Mouse (Mus musculus): ENCODE results near the gene Eif3i.

Gene Eif3i

GRCm38 (mm10) chr4:129618786-129619691, 18.6 kb upstream of the Eif3i start, which contains the start of gene Iqcc:
Gene Iqcc (minus strand): TSS chr4:129619099.
- WGBS, result 4% methylated on average over 44 of the region's 44 CpGs

GRCm38 (mm10) chr4:129618031-129618430, 17.6 kb upstream of the Eif3i start:
- WGBS, result 92% methylated on average over 5 of the region's 5 CpGs

GRCm38 (mm10) chr4:129617121-129617641, 16.7 kb upstream of the Eif3i start:
- 94% methylated on average over 7 of the region's 7 CpGs for WGBS

- WGBS, result 75% methylated on average over 3 of the region's 3 CpGs
These were observed 16.2 kb upstream of the Eif3i start for GRCm38 (mm10) chr4:129616631-129617030.

DNA sequence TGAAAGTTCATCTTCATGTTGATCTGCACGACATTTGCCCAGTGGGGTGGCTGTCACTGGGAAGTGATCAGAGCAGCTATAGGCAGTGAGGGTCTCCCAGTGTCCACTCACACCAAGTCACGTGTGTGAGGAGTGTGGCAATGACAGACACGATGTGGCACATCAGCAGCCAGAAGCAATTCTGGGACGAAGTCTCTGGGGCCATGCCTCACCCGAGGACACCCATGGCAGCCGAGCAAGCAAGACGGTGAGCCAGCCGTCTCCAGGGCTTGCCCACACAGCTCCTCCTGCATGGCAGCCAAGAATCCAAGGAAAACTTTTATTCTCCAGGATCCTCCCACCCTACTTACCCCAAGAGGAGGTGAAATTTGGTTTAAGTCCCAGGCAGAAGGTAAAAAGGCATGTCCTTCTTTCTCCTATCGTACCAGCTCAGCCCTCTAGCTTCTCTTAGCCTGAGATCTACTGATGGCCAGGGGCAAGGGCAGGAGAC, 15.4 kb upstream of the Eif3i start:
- WGBS, result 51% methylated on average over 9 of the region's 9 CpGs

DNA sequence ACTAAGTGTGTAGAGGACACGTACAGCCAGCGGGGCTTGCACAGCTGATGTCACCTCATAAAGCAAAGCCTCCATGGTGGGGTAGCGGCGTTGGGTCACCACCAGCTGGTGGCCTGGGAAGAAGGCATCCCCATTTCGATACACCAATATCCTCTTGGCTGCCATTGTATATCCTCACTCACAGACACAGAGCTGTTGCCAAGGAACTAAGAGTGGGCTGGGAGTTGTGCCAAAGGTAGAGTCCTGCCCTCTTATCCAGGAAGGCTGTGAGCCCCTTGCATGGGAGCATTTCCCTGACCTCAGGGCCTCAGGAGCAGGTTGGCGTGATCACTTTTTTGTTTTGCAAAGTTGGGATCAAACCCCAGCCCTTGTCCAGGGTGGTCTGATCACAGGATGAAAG, 13.6 kb upstream of the Eif3i start, which contains the start of gene Dcdc2b:
Gene Dcdc2b (minus strand): TSS at position 165 of the 400 bp plus-strand sequence.
- 67% methylated on average over 6 of the region's 6 CpGs for WGBS

- 66% methylated on average over 4 of the region's 4 CpGs for WGBS
These were observed 10.0 kb upstream of the Eif3i start for GRCm38 (mm10) chr4:129610472-129610871.

GRCm38 (mm10) chr4:129610026-129610425, 9.6 kb upstream of the Eif3i start:
- WGBS, result 73% methylated on average over 4 of the region's 4 CpGs

DNA sequence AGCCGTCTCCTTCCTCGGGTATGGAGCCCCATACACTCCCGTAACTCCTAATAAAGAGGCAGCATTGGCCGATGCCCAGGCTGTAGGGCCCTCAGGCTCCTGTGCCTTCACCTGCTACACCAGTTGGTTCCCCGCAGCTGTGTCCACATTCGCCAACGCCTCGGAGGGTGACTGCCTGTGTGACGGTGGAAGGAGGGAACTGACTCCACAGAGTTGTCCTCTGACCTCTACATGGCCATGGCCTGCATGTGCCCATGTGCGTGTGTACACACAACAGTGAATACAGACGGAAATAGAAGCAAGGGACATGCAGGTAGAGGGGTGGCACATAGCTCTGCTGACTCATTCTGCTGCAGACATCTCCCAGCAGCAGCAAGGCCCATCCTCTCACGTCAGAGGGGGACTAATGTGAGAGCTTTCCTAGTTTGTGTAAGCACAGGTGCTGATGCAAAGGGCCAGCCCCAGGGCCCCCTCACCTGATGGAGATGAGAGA, 8.7 kb upstream of the Eif3i start:
- 71% methylated on average over 12 of the region's 12 CpGs for WGBS

DNA sequence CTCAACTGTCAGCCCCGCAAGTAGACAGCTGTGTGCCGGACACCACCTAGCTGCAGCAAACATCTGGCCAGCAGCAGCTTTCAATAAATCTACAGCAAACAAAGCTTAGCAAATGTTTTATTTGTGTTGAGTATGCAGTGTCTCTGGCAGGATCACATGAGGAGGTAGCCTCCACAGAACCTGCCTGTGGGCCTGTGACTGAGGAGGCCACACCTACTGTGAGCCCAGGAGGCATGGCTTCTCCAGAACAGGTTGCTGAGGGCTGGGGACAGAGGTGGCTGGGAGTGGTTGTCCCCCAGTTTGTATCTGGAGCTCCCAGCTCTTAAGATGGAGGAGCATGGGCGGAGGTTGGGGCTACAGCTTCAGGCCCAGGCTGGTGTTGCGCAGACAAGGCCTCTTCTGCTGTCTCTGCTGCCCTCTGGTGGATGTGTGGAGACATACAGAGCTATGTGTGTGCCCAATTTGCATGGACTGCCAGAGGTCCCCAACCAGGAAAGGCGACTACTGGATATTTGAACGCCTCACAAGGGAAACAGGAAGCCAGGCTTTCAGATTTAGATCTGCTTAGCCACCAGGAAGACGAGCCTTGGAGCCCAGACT, 8.1 kb upstream of the Eif3i start:
- WGBS, result 29% methylated on average over 7 of the region's 7 CpGs

GRCm38 (mm10) chr4:129588865-129589264, 11.6 kb downstream of the Eif3i start:
- 73% methylated on average over 4 of the region's 4 CpGs for WGBS

- 61% methylated on average over 1 of the region's 1 CpGs for WGBS
These were observed 13.5 kb downstream of the Eif3i start for GRCm38 (mm10) chr4:129586943-129587342.

GRCm38 (mm10) chr4:129585773-129586172, 14.7 kb downstream of the Eif3i start:
- 91% methylated on average over 9 of the region's 9 CpGs for WGBS

DNA sequence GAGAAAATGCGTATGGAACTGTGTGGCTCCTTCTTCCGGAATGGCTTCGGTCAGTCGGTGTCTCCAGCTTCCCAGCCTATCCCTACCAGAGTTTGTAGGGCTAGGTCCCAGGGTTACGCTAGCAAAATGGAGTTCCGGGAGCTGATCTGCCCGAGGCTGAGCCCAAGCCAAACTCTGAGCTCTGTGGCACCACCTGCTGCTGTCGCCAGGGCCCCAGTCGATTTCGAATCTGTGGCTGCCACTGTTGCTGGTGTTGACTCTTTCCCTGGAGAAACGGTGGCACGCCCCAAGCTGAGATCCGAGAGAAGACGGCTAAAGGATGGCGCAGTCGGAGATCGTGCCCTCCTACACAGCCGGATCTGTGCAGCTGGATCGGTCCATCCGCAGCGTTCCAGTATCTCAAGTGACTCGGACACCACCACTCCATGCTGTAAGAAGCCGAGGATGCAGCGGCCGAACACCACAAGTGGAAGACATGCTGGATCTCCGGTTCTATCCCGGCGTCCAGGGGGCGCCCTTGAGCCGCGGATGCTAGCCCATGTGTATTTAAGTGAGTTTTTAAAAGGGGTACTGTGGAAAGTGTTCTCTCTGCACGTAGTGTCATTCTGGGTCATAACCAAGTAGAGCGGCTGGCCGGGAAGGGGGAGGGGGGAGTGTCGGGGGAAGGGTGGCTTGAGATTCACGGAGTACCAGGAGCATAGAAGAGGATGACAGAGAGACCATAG, 15.4 kb downstream of the Eif3i start:
- 2% methylated on average over 36 of the region's 36 CpGs for WGBS

DNA sequence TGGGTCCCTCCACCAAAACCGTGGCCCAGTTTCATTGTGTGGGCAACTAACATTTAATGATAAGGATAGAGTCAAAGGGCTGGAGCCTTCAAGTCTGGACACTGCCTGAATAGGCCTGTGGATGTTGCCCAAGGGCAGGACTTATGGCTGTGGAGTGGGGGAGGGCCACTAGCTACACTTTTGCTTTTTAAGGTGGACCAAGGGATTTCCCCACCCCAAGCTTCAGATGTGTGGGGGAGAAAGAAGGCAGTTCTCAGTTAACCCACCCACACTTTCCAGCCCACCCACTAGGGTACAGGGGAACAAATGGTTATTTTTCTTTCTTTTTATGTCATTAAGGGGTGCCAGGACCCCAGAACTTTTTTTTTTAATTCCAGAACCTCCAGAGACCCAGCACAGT, 16.1 kb downstream of the Eif3i start:
- 71% methylated on average over 1 of the region's 1 CpGs for WGBS

GRCm38 (mm10) chr4:129582251-129582650, 18.2 kb downstream of the Eif3i start:
- 85% methylated on average over 1 of the region's 1 CpGs for WGBS

- WGBS, result 54% methylated on average over 7 of the region's 7 CpGs
These were observed 20.1 kb downstream of the Eif3i start for GRCm38 (mm10) chr4:129580347-129580746.

DNA sequence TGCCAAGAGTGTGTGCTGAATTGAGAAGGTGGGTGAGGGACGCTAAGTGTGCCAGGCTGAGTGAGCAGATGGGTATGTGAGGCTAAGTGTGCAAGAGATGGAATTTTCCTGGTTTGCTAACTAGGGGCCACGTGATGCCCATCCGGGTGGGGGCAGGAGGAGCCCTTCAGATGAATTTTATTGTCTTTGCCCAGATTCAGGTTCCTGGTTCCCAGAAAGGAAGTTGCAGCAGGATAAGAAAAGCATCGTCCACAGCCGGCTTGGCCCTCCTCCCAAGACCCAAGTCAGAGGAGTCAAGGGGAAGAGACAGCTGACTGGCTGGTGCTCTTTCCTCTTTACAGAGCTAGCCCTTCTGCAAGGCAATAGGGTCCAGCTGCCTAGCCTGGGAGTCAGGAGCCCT, 22.0 kb downstream of the Eif3i start, which contains the start of gene Fam167b:
Gene Fam167b (minus strand): TSS at position 84 of the 400 bp plus-strand sequence.
- WGBS, result 66% methylated on average over 5 of the region's 5 CpGs

DNA sequence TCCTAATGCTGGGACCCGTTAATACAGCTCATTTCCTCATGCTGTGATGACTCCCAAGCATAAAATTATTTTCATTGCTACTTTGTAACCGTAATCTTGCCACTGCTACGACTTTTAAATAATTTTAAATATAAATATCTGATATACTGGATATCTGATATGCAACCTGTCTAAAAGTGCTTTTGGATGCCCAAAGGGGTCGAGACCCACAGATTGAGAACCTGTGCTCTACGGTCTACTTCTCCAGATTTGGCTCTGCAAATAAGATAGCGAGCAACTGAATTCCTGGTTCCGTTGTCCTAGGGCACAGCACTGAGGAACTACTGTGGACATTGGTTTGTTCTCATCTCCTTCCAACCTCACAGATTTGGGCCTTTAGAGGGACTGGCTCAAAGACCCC, 22.8 kb downstream of the Eif3i start:
- WGBS, result 86% methylated on average over 7 of the region's 7 CpGs

DNA sequence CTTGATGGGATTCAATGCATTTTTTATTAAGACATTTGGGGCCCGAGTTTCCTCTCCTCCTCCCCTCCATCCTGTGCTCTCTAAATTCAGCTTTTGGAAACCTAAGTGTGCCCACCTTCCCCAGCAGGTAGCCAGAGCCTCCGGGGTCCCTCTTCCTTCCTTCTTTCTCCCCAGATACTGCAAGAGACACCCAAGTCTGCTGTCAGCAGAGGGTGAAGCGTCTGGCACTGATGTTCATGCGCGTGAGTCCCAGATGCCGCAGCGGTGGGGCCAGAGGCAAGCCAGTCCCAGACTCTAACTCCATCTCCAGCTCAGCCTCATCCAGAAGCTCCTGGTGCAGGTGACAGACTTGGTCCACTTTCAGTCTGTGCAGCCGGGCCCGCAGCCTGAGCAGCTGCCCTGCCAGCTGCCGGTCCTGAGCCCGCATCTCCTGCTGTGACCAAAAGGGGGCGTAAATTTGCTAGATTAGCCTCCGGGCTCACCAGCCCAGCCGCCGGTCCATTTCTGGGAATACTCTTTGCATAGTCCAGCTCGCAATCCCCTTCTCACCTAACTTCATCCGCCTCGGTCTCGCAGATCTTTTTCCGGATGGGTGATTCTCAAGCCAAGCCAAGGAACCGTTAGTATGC, 23.5 kb downstream of the Eif3i start:
- whole genome bisulfite sequencing, result 36% methylated on average over 21 of the region's 21 CpGs
